Mouse (Mus musculus) urinary bladder, postnatal 36 days (tissue): Measurements from ENCODE around the gene Cacna1i.

ENCODE experiments used
- DNase-seq, 2 experiments: peaks; one replicate each; pipeline ENCODE4 v3.0.0; 2022; ENCODE audit warnings: low spot score in 2 of 2, mixed read lengths in 1 of 2

The Cacna1i gene

DNA sequence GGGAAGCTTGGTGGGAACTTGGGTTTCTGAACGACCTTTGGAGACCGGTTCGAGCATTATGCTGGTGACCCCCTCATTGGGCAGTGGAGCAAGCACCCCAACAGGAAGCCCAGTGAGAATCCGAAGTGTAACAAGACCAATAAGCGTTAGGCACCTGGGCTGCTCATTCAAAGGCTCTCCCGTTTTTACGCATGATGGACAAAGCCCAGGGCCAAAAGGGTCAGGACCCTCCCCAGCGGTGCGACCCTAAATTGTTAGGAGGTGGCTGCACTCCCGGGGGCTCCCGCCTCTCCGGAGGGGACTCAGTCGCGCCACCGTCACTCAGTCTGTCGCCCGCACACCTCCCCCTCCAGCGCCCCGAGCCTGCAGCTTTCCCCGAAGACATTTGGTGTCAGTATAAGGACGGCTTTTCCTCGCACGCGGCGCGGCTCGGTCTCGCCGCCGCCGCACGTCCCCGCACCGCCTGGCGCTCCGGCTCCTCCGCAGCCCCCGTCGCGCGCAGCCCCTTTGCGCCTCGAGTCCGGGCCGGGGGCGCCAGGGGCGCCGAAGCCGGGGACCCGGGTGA, at the start of gene Cacna1i:
Cacna1i (plus strand) TSS at position 388 of the 565 bp plus-strand sequence.
- DNase-seq = no peak

DNA sequence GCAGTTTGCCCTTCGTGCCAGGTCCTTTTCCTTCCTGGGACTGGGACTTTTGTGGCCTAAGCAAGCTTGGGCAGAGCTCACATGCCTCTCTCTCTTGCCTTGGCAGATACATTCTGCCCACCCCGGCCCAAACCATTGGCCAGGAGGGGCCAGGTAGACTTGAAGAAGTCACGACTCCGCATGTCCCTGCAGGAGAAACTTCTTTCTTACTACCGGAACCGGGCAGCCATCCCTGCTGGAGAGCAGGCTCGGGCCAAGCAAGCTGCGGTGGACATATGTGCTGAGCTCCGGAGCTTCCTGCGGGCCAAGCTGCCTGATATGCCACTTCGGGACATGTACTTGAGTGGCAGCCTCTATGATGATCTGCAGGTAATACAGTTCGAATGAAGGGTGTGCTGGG, 38.9 kb upstream of the Cacna1i start:
- DNase-seq = no peak

DNA sequence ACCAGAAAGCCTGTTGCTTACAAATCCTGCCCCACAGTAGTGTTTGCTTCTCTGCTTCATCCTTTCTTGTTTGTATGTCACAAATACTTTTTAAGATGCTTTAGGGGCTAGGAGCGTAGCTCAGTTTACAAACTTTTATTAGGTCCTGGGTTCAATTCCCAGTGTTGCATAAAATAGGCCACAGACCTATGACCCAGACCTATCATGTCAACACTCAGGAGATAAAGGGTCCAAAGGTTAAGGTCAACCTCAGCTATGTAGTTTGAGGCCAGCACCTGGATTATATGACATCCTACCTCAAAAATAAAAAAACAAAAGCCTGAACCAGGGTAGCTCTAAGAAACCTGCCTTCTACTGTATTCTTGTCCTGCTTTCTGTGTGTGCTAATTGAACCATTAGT, 38.4 kb upstream of the Cacna1i start:
- DNase-seq = no peak

DNA sequence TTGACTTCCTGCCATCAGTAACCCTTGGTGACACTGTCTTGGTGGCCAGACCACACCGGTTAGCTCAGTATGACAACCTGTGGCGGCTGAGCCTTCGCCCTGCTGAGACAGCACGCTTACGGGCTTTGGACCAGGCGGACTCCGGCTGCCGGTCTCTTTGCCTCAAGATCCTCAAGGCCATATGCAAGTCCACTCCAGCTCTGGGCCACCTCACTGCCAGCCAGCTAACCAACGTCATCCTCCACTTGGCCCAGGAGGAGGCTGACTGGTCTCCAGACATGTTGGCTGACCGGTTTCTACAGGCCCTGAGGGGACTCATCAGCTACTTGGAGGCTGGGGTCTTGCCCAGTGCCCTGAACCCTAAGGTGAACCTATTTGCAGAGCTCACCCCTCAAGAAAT, 37.4 kb upstream of the Cacna1i start:
- no peak for DNase-seq

DNA sequence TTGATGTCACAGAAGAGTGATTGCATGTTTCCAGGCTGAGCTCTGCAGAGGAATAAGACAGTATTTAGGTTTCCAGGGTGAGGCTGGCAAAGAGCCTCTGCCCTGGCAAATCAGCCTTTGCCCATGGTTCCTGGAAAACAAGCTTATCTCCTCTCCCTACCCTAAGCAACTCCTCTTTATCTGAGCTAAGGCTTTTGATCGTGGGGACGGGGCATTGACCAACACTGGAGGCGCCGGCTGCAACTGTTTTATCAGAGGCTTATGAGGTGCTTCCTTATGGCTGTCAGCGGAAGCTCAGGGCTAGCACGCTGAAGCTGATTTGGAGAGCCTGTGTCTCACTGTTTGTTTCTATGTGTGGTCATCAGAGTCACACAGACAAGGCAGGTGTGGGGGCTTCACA, 36.5 kb upstream of the Cacna1i start:
- no peak for DNase-seq

DNA sequence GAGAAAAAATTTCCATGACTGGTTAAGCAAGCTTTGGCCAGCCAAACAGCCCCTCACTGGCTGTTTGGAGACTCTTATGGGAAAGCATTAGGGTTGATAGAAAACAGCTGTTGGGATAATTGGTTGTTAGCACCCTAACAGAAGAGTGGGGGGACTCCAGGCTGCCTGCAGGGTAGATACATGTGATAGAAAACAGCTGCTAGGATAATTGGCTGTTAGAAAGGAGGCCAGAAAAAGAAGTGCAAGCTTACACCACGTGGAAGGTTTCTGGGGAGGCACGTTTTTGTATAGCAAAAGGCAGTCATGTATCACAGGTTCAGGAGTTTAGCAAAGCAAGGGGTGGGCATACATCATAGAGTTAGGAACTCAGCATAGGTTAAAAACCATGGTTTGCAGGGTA, 33.5 kb upstream of the Cacna1i start:
- no peak for DNase-seq

DNA sequence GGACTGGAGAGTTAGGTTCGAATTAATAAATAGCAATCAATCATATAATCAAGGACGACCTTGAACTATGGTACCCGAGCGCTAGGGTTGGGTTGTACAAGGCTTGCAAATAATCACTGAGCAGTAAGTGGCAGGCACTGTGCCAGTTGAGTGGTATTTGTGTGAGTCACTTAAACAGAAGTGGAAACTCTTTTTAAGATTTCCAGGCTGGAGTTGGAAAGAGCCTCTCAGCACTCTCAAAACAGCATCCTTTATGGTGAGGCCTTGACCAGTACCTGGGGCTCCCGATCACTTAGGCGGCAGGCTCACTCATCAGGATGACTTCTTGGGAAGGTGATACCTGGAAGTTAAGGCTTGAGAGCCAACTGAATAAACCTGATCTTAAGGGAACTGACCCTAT, 32.8 kb upstream of the Cacna1i start:
- peak in 1 of 2 experiments; percentile 32 for DNase-seq

DNA sequence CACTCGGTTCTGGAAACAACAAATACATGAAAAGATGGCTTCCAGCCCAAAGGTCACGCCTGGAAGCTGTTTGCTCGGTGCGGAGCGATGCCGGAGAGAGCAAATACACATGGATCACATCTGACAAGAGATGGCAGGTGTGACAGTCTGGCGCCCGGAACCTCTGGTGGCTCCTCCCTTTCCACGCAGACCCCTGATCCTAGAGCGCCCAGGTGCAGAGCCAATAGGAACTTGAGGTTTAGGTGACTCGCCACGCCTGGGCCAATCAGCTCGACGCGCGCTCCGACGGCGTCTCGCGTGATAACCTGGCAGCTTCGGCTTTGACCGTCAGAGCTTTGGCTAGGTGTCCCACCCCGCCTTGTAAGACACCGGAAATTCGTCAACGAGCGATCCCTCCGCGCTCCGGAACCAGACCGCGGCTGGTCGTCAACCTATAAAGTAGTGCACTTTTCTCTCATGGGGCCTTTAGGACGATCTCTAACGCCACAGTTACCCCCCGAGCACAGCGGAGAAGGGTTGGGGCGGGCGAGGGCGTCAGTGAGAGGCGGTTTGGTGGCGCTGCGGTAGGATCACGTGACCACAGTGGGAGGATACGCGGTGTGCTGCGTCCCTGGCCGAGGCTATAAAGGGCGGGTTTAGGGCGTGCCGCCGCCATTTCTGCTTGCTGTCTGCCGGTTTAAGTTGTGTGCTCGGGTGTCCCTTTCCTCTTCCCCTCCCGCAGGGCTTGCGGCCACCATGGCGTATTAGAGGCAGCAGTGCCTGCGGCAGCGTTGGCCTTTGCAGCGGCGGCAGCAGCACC, 32.0 kb upstream of the Cacna1i start, which contains the start of gene Atf4:
Atf4 (plus strand) TSS at position 338 of the 799 bp plus-strand sequence.
- DNase-seq = peak; percentile 95 to 99

DNA sequence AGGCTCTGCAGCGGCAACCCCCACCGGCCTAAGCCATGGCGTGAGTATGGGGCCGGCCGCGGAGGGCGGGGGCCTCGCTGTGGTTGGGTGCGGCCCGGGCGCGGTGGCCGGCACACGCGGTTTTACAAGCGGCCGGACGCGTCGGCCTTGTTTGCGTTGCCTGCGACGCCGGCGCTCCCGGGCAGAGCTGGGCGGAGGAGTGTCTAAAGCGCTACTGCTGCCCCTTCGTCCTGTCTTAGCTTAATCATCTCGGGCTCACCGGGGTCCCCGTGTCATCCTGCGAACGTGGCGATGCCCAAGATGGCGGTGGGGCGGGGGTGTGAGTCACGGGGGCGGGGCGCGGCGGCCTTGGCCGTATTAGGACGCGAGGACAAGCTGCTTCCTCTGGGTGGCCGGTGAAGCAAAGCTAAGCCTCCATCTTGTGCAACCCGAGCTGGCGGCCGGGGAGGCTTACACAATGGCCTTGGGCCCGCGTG, 31.4 kb upstream of the Cacna1i start:
- peak; percentile 69 to 86 for DNase-seq

DNA sequence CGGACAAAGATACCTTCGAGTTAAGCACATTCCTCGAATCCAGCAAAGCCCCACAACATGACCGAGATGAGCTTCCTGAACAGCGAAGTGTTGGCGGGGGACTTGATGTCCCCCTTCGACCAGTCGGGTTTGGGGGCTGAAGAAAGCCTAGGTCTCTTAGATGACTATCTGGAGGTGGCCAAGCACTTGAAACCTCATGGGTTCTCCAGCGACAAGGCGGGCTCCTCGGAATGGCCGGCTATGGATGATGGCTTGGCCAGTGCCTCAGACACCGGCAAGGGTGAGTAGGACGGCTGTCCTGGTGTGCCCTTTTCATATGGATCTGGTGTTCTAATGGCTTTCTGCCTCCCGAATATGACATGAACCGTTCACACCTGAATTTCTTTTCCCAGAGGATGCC, 30.8 kb upstream of the Cacna1i start:
- no peak for DNase-seq

DNA sequence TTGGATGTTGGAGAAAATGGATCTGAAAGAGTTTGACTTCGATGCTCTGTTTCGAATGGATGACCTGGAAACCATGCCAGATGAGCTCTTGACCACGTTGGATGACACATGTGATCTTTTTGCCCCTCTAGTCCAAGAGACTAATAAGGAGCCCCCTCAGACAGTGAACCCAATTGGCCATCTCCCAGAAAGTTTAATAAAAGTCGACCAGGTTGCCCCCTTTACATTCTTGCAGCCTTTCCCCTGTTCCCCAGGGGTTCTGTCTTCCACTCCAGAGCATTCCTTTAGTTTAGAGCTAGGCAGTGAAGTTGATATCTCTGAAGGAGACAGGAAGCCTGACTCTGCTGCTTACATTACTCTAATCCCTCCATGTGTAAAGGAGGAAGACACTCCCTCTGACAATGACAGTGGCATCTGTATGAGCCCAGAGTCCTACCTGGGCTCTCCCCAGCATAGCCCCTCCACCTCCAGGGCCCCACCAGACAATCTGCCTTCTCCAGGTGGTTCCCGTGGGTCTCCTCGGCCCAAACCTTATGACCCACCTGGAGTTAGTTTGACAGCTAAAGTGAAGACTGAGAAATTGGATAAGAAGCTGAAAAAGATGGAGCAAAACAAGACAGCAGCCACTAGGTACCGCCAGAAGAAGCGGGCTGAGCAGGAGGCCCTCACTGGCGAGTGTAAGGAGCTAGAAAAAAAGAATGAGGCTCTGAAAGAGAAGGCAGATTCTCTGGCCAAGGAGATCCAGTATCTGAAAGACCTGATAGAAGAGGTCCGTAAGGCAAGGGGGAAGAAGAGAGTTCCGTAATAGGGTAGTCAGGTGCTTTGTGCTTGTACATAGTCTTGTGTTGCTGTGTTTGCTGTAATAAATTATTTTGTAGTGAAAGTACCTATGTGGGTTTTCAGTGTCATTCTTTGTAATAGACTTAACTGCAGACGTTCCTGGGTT, 30.1 kb upstream of the Cacna1i start:
- DNase-seq = no peak

DNA sequence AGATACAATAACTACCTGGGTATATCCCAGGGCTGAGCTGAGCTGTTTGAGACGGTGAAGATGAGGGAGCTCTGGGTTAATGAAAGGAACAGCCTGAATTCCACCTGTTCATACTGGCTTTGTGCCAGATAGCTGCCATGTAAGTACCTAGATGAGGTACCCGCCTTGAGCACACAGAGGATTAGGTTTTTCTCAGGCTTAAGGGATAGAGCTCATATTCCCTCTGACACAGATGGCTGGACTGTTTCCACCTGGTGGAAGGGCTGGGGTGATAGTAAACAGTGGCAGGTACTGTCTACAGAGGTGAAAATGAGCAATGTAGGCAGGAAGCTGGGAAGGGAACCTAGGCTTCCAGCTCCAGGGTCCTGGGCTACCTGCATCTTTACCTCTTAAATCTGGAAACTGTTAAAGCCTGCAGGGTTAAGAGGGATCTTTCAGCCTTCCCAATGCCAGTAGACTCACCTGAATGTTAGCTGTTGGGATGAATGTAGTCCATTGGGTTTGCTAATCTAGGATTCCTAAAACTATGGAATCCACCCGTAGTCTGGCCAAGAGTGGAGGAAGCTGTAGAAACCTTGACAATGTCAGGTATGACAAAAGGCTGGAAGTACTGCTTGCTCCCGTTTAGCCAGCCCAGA, 29.3 kb upstream of the Cacna1i start:
- no peak for DNase-seq

DNA sequence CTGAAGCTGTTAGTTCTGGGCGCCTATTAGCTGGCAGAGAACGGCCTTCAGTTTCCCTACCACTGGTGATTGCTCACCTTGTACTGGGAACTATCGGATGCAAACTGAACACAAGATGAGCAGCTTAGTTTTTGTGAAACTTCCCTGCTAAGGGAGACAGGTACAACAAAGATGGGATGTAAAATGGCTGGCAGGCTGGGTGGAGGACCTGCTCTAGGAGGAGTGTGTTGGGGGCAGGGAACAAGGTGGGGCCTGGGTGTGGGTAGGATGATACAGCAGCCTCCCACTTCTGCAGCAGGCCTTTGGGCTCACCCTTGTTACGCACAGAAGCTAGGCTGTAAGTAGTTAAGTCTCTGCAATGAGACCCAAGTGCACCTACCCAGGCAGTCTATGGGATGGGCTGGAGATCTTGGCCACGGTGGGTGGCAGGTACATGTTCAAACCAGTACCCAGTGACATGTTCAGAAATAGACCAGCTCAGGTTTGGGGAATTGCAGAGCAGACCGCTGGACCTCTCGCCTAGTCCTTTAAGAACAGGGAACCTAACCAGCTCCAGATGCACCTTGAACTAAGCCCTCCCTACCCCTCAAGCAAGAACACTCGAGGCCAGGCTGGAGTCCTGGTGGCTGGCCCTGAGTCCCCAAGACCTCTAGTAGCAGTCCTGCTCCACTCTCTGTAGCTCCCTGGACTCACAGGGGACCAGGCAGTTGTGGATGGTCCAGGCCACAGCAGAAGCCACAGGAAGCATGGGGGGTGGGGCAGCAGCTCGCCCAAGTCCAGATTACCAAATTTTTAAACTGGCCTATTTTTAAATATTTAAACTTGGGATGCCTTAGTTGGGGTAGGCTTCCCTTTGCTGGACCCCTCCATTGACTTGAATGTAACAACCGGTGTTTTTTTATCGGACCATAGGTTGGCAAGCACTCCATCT, 28.5 kb upstream of the Cacna1i start:
- DNase-seq = no peak

DNA sequence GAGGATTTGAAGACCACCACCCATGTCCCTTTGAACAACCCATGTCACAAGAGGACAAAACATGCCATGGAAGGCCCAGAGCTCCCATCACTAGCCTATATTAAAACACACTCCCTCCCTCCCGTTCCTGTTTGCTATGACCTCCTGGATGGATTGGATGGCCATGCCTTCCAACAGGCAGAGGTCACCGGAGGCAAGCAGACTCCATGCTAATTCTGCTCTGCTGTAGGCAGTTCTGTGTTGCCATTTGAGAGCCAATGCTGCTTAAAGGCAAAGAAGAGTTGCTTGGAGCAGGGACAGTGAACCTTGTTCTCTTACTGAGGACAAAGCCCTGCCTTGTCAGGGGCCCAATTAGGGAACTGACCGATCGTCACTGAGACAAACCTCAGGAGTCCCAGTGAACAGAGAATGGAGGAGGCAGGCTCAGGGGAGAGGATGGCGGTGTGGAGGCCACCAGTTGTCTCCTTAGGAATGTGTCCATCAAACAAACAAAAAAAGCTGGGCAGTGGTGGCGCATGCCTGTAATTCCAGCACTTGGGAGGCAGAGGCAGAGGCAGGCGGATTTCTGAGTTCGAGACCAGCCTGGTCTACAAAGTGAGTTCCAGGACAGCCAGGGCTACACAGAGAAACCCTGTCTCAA, 27.5 kb upstream of the Cacna1i start:
- DNase-seq = no peak

DNA sequence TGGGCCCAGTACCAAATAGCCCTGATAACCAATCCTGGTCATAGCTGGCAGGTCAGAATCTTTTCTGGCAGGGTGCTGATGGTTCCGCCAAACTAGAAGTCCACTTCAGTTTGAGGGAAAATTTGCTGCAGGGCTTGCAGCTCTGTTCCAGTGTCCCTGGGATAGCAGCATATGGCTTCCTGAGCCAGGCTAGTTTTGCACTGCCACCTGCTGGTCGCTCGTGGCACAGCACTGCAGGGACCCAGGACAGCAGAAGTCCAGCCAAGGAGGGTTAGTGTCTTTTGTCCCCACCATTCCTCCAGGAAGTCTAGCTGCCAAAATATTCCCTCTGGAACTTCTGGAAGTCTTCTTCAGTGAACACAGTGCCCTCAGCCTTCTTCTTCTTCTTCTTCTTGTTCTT, 26.4 kb upstream of the Cacna1i start:
- DNase-seq = peak; percentile 61 to 79

DNA sequence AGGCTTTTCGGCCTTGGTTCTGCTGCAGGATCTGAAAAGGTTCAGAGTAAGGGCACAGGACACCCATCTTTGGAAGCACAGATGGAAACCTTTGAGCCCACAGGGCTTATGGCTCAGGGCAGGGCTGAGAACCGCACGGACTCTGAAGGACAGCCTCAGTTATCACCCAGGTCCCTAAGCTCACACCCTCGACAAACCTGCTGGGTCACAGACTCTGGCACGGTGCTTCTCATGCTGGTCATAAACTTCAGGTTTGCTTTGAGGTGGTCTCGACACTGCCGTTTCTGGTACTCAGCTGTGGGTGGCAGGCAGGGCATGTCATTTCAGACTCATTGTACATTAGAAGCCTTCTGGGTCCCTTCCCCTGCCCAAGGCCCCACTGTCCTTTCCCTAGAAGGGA, 25.9 kb upstream of the Cacna1i start:
- DNase-seq = no peak

DNA sequence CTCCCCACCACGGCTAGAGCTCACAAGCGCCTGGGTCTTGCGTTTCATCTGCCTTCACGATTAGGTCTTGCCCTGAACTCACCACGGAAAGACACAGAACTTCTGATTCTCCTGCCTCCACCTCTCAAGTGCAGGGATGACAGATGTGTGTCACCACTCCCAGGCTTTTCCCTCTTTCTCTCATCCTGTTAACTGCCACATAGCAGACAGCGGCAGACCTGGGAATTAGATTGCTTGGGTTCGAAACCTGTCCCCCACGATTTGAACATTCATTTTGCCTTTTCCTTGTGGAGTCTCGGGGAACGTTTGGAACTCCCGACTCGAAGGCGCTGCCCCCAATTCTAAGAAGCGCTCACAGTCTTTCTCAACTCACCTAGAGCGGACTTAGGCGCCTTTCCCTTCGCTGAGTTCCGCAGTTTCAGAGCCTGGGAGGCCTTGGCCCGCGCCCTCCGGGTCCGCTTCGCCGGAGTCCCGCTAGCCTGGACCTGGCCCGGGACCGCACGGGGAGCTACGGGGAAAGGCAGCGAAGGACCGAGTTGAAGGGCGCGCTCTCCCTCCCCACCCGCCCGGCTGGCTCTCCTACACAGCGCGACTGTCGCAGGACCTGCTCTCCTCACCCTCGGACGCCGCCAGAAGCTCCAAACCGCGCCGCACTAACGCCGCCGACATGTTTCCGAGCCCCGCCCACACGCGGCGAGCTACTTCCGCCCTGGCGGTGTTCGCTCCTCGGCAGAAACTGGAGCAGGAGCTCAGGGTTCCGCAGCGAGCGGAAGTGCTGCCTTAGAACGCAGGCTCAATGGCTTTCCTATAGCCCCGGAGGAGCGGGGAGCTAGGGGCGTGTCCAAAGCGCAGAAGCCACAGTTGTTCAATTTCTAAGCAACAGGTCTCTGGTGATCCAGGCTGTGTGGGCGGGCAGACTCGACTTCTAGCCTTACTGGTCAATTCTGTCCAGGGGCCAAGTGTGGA, 23.1 kb upstream of the Cacna1i start, which contains the start of gene Rps19bp1:
Rps19bp1 (minus strand) TSS at position 706 of the 966 bp plus-strand sequence.
- peak; percentile 81 to 89 for DNase-seq

DNA sequence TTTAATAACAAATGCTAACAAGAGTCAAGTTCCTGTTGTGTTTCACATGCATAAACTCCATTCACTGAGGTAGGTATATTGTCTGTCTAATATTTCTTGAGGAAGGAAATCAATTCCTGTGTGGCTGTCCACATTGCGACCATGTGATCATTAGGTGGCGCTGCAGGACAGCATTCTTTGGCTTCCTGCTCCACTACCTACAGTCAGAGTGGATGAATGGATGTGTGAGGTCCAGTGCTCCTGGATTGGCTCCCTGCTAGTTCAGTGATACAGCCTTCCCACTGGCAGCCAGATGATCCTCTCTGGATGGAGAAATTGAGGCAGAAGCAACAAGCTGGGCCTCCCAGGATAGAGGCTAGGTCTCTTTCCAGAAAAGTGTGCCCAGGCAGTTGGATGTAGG, 20.8 kb upstream of the Cacna1i start:
- peak; percentile 56 to 77 for DNase-seq
